Mouse (Mus musculus): ENCODE measurements around the gene Opalin.

Opalin gene

GRCm38 (mm10) chr19:41071500-41071899 lies 5.4 kb downstream of the Opalin start:
- DNase-seq, result peak; percentile 85

GRCm38 (mm10) chr19:41054702-41055101 lies 22.2 kb downstream of the Opalin start:
- DNase-seq, result no peak

- DNase-seq, result no peak
Measured at GRCm38 (mm10) chr19:41053530-41053929, 23.4 kb downstream of the Opalin start.

- DNase-seq, result no peak
Measured at GRCm38 (mm10) chr19:41052247-41052646, 24.7 kb downstream of the Opalin start.

GRCm38 (mm10) chr19:41051714-41052113 lies 25.2 kb downstream of the Opalin start:
- no peak for DNase-seq

- no peak for DNase-seq
Measured at GRCm38 (mm10) chr19:41048187-41048559, 28.7 kb downstream of the Opalin start.

GRCm38 (mm10) chr19:41047437-41048186 lies 29.3 kb downstream of the Opalin start:
- DNase-seq, result no peak

- no peak for DNase-seq
Measured at GRCm38 (mm10) chr19:41045091-41045770, 31.7 kb downstream of the Opalin start.

- no peak for DNase-seq
Measured at GRCm38 (mm10) chr19:41039110-41039509, 37.8 kb downstream of the Opalin start.

GRCm38 (mm10) chr19:41035809-41036551 lies 40.9 kb downstream of the Opalin start:
- peak; percentile 26 for DNase-seq

GRCm38 (mm10) chr19:41031869-41032268 lies 45.0 kb downstream of the Opalin start:
- DNase-seq, result no peak

GRCm38 (mm10) chr19:41031009-41031408 lies 45.9 kb downstream of the Opalin start:
- no peak for DNase-seq

GRCm38 (mm10) chr19:41030161-41030560 lies 46.8 kb downstream of the Opalin start:
- no peak for DNase-seq

- DNase-seq, result no peak
Measured at GRCm38 (mm10) chr19:41029219-41029618, 47.7 kb downstream of the Opalin start, which contains the start of gene Dntt. TSS of gene Dntt (plus strand) at chr19:41029275.

- no peak for DNase-seq
Measured at GRCm38 (mm10) chr19:41027601-41028000, 49.3 kb downstream of the Opalin start.

- DNase-seq, result no peak
Measured at GRCm38 (mm10) chr19:41027024-41027423, 49.9 kb downstream of the Opalin start.

- no peak for DNase-seq
Measured at GRCm38 (mm10) chr19:41026551-41026950, 50.4 kb downstream of the Opalin start.

- peak; percentile 28 for DNase-seq
Measured at GRCm38 (mm10) chr19:41022244-41022643, 54.7 kb downstream of the Opalin start.

GRCm38 (mm10) chr19:41020537-41020936 lies 56.4 kb downstream of the Opalin start:
- DNase-seq, result no peak

- DNase-seq, result no peak
Measured at GRCm38 (mm10) chr19:41019164-41019675, 57.7 kb downstream of the Opalin start.

GRCm38 (mm10) chr19:41015951-41016716 lies 60.8 kb downstream of the Opalin start:
- DNase-seq, result peak; percentile 57

GRCm38 (mm10) chr19:41014003-41014402 lies 62.9 kb downstream of the Opalin start:
- peak; percentile 41 for DNase-seq

- no peak for DNase-seq
Measured at GRCm38 (mm10) chr19:41013591-41013990, 63.3 kb downstream of the Opalin start.
